Mouse (Mus musculus): ENCODE measurements around the gene Naa35. TPM values are rescaled to one million over a fixed set of nuclear protein-coding genes. Genes with fewer than 3 reads are reported as not detected.
A peak's percentile ranks its signal among the peaks of the same experiment; 100 is the strongest.

Gene Naa35
- polyA plus RNA-seq, 1 experiment = 4.9 TPM

- peaks cover 83% of the 10 kb centered on the region for H3K36me3 ChIP-seq (replicated peaks; ENCODE audit: low read length)
- TF ChIP-seq GATA1 (IDR thresholded peaks at IDR 0.05; ENCODE audit: borderline replicate concordance, low read length) (no peak), FLI1 (IDR thresholded peaks at IDR 0.05; ENCODE audit: low read length) (no peak)
- no peaks in the 10 kb centered on the region for H3K9me3 ChIP-seq
- H3K4me1 ChIP-seq = peaks cover 20% of the 10 kb centered on the region
- H3K4me3 ChIP-seq (replicated peaks) = no peak overlapping the region
- H3K27me3 ChIP-seq (replicated peaks) = peaks cover 4% of the 10 kb centered on the region
These were observed 62.4 kb downstream of the Naa35 start for GRCm38 (mm10) chr13:59647484-59647883.

GRCm38 (mm10) chr13:59648598-59648997, 63.5 kb downstream of the Naa35 start:
- H3K4me1 ChIP-seq = peaks cover 13% of the 10 kb centered on the region; the same call in 1 of the 2 replicates
- H3K4me3 ChIP-seq (replicated peaks) = no peak overlapping the region
- peaks cover 9% of the 10 kb centered on the region for H3K27me3 ChIP-seq (replicated peaks)
- H3K36me3 ChIP-seq (replicated peaks; ENCODE audit: low read length) = peaks cover 86% of the 10 kb centered on the region
- TF ChIP-seq FLI1 (IDR thresholded peaks at IDR 0.05; ENCODE audit: low read length) (no peak), GATA1 (IDR thresholded peaks at IDR 0.05; ENCODE audit: borderline replicate concordance, low read length) (no peak)
- H3K9me3 ChIP-seq = no peaks in the 10 kb centered on the region

GRCm38 (mm10) chr13:59649781-59650180, 64.7 kb downstream of the Naa35 start:
- TF ChIP-seq GATA1 (IDR thresholded peaks at IDR 0.05; ENCODE audit: borderline replicate concordance, low read length) = no peak
- no peak for TF ChIP-seq FLI1 (IDR thresholded peaks at IDR 0.05; ENCODE audit: low read length)
- peaks cover 96% of the 10 kb centered on the region for H3K36me3 ChIP-seq (replicated peaks; ENCODE audit: low read length)
- H3K4me1 ChIP-seq = peaks cover 22% of the 10 kb centered on the region
- no peak overlapping the region for H3K4me3 ChIP-seq (replicated peaks)
- H3K9me3 ChIP-seq = no peaks in the 10 kb centered on the region
- peaks cover 18% of the 10 kb centered on the region for H3K27me3 ChIP-seq (replicated peaks)

GRCm38 (mm10) chr13:59652651-59653050, 67.6 kb downstream of the Naa35 start:
- peaks cover 28% of the 10 kb centered on the region for H3K27me3 ChIP-seq (replicated peaks)
- H3K4me3 ChIP-seq (replicated peaks) = no peak overlapping the region
- H3K36me3 ChIP-seq (replicated peaks; ENCODE audit: low read length) = peaks cover 79% of the 10 kb centered on the region
- peaks cover 49% of the 10 kb centered on the region for H3K4me1 ChIP-seq
- TF ChIP-seq FLI1 (IDR thresholded peaks at IDR 0.05; ENCODE audit: low read length) = no peak
- TF ChIP-seq GATA1 (IDR thresholded peaks at IDR 0.05; ENCODE audit: borderline replicate concordance, low read length) = no peak
- no peaks in the 10 kb centered on the region for H3K9me3 ChIP-seq

GRCm38 (mm10) chr13:59653136-59653535, 68.1 kb downstream of the Naa35 start:
- H3K9me3 ChIP-seq = no peaks in the 10 kb centered on the region
- H3K4me3 ChIP-seq (replicated peaks) = no peak overlapping the region
- H3K36me3 ChIP-seq (replicated peaks; ENCODE audit: low read length) = peaks cover 79% of the 10 kb centered on the region
- peaks cover 31% of the 10 kb centered on the region for H3K27me3 ChIP-seq (replicated peaks)
- TF ChIP-seq FLI1 (IDR thresholded peaks at IDR 0.05; ENCODE audit: low read length) (no peak), GATA1 (IDR thresholded peaks at IDR 0.05; ENCODE audit: borderline replicate concordance, low read length) (no peak)
- peaks cover 53% of the 10 kb centered on the region for H3K4me1 ChIP-seq

GRCm38 (mm10) chr13:59654465-59654864, 69.4 kb downstream of the Naa35 start:
- Histone ChIP-seq H3K4me1 (peaks cover 52% of the 10 kb centered on the region), H3K9me3 (no peaks in the 10 kb centered on the region), H3K27me3 (replicated peaks) (peaks cover 33% of the 10 kb centered on the region), H3K4me3 (replicated peaks) (no peak overlapping the region), H3K36me3 (replicated peaks; ENCODE audit: low read length) (peaks cover 74% of the 10 kb centered on the region)
- TF ChIP-seq FLI1 (IDR thresholded peaks at IDR 0.05; ENCODE audit: low read length) (no peak), GATA1 (IDR thresholded peaks at IDR 0.05; ENCODE audit: borderline replicate concordance, low read length) (no peak)

- Histone ChIP-seq H3K4me1 (peaks cover 41% of the 10 kb centered on the region), H3K4me3 (replicated peaks) (peak overlapping the region; percentile 85), H3K36me3 (replicated peaks; ENCODE audit: low read length) (peaks cover 73% of the 10 kb centered on the region), H3K9me3 (no peaks in the 10 kb centered on the region), H3K27me3 (replicated peaks) (peaks cover 32% of the 10 kb centered on the region)
- no peak for TF ChIP-seq GATA1 (IDR thresholded peaks at IDR 0.05; ENCODE audit: borderline replicate concordance, low read length)
- TF ChIP-seq FLI1 (IDR thresholded peaks at IDR 0.05; ENCODE audit: low read length) = no peak
These were observed 70.8 kb downstream of the Naa35 start for GRCm38 (mm10) chr13:59655718-59656315.

GRCm38 (mm10) chr13:59656316-59656832, 71.3 kb downstream of the Naa35 start:
- Histone ChIP-seq H3K36me3 (replicated peaks; ENCODE audit: low read length) (peaks cover 72% of the 10 kb centered on the region), H3K4me1 (peaks cover 40% of the 10 kb centered on the region), H3K27me3 (replicated peaks) (peaks cover 30% of the 10 kb centered on the region), H3K9me3 (no peaks in the 10 kb centered on the region), H3K4me3 (replicated peaks) (peak overlapping the region; percentile 85)
- no peak for TF ChIP-seq GATA1 (IDR thresholded peaks at IDR 0.05; ENCODE audit: borderline replicate concordance, low read length)
- TF ChIP-seq FLI1 (IDR thresholded peaks at IDR 0.05; ENCODE audit: low read length) = no peak

GRCm38 (mm10) chr13:59656975-59657388, 71.9 kb downstream of the Naa35 start:
- Histone ChIP-seq H3K36me3 (replicated peaks; ENCODE audit: low read length) (peaks cover 75% of the 10 kb centered on the region), H3K4me1 (peaks cover 40% of the 10 kb centered on the region), H3K4me3 (replicated peaks) (peak overlapping the region; percentile 85), H3K27me3 (replicated peaks) (peaks cover 30% of the 10 kb centered on the region), H3K9me3 (no peaks in the 10 kb centered on the region)
- TF ChIP-seq GATA1 (IDR thresholded peaks at IDR 0.05; ENCODE audit: borderline replicate concordance, low read length) (no peak), FLI1 (IDR thresholded peaks at IDR 0.05; ENCODE audit: low read length) (no peak)

- Histone ChIP-seq H3K9me3 (no peaks in the 10 kb centered on the region), H3K27me3 (replicated peaks) (peaks cover 28% of the 10 kb centered on the region), H3K4me3 (replicated peaks) (peak overlapping the region; percentile 3), H3K4me1 (peaks cover 40% of the 10 kb centered on the region), H3K36me3 (replicated peaks; ENCODE audit: low read length) (peaks cover 75% of the 10 kb centered on the region)
- no peak for TF ChIP-seq FLI1 (IDR thresholded peaks at IDR 0.05; ENCODE audit: low read length)
- TF ChIP-seq GATA1 (IDR thresholded peaks at IDR 0.05; ENCODE audit: borderline replicate concordance, low read length) = no peak
These were observed 72.7 kb downstream of the Naa35 start for GRCm38 (mm10) chr13:59657781-59658180.
